Mouse (Mus musculus): ENCODE data around the gene 2210016L21Rik.
"Not testable (repeated sequence)": the region's sequence is repeated elsewhere in the genome, so short reads cannot be mapped to it uniquely, and the experiment has no call there.

Gene 2210016L21Rik

GRCm38 (mm10) chr5:114942074-114942765, at the start of gene 2210016L21Rik:
2210016L21Rik (plus strand) TSS chr5:114942158.
- DNase-seq (ENCODE audit: low read depth, low spot score): peak; percentile 95

GRCm38 (mm10) chr5:114895542-114895941, 46.4 kb upstream of the 2210016L21Rik start:
- DNase-seq (ENCODE audit: low read depth, low spot score): no peak

- no peak for DNase-seq (ENCODE audit: low read depth, low spot score)
These were observed 45.1 kb upstream of the 2210016L21Rik start, which contains the start of gene Oasl2 for GRCm38 (mm10) chr5:114896688-114897373. Oasl2 (plus strand) TSS chr5:114896936.

- peak; percentile 18 for DNase-seq (ENCODE audit: low read depth, low spot score)
These were observed 44.6 kb upstream of the 2210016L21Rik start for GRCm38 (mm10) chr5:114897374-114897793.

GRCm38 (mm10) chr5:114898857-114899256, 43.1 kb upstream of the 2210016L21Rik start:
- DNase-seq (ENCODE audit: low read depth, low spot score): no peak

GRCm38 (mm10) chr5:114902413-114902812, 39.5 kb upstream of the 2210016L21Rik start:
- DNase-seq (ENCODE audit: low read depth, low spot score): peak; percentile 27

GRCm38 (mm10) chr5:114908598-114909305, 33.2 kb upstream of the 2210016L21Rik start:
- DNase-seq (ENCODE audit: low read depth, low spot score): no peak

- DNase-seq (ENCODE audit: low read depth, low spot score): no peak
These were observed 28.3 kb upstream of the 2210016L21Rik start for GRCm38 (mm10) chr5:114913686-114914085.

GRCm38 (mm10) chr5:114914855-114915254, 27.1 kb upstream of the 2210016L21Rik start:
- DNase-seq (ENCODE audit: low read depth, low spot score): peak; percentile 70

GRCm38 (mm10) chr5:114915854-114916253, 26.1 kb upstream of the 2210016L21Rik start:
- no peak for DNase-seq (ENCODE audit: low read depth, low spot score)

- DNase-seq (ENCODE audit: low read depth, low spot score): no peak
These were observed 25.2 kb upstream of the 2210016L21Rik start for GRCm38 (mm10) chr5:114916777-114917176.

GRCm38 (mm10) chr5:114917357-114917756, 24.6 kb upstream of the 2210016L21Rik start:
- not testable (repeated sequence) for DNase-seq (ENCODE audit: low read depth, low spot score)

- DNase-seq (ENCODE audit: low read depth, low spot score): peak; percentile 35
These were observed 20.2 kb upstream of the 2210016L21Rik start for GRCm38 (mm10) chr5:114921551-114922365.

- no peak for DNase-seq (ENCODE audit: low read depth, low spot score)
These were observed 19.6 kb upstream of the 2210016L21Rik start for GRCm38 (mm10) chr5:114922366-114922731.

- DNase-seq (ENCODE audit: low read depth, low spot score): no peak
These were observed 18.9 kb upstream of the 2210016L21Rik start, which contains the start of gene Oasl1 for GRCm38 (mm10) chr5:114922998-114923473. Oasl1 (plus strand) TSS chr5:114923240.

GRCm38 (mm10) chr5:114926153-114926684, 15.7 kb upstream of the 2210016L21Rik start:
- no peak for DNase-seq (ENCODE audit: low read depth, low spot score)

GRCm38 (mm10) chr5:114926753-114927152, 15.2 kb upstream of the 2210016L21Rik start:
- DNase-seq (ENCODE audit: low read depth, low spot score): no peak

GRCm38 (mm10) chr5:114931626-114932025, 10.3 kb upstream of the 2210016L21Rik start:
- DNase-seq (ENCODE audit: low read depth, low spot score): no peak

GRCm38 (mm10) chr5:114933206-114933605, 8.8 kb upstream of the 2210016L21Rik start:
- no peak for DNase-seq (ENCODE audit: low read depth, low spot score)

- no peak for DNase-seq (ENCODE audit: low read depth, low spot score)
These were observed 6.1 kb upstream of the 2210016L21Rik start for GRCm38 (mm10) chr5:114935838-114936237.

- not testable (repeated sequence) for DNase-seq (ENCODE audit: low read depth, low spot score)
These were observed 820 bp upstream of the 2210016L21Rik start for GRCm38 (mm10) chr5:114941138-114941537.

Measured in brain, adult 2 months (tissue).